Mouse (Mus musculus) liver, embryonic 11.5 days (tissue): ENCODE data around the gene Npm1. TPM values are rescaled to one million over a fixed set of nuclear protein-coding genes. Genes with fewer than 3 reads are reported as not detected.

ENCODE experiments used
- ATAC-seq: fragments of 200-750 bp; cut with Nextera tagmentation; replicated peaks from 2 replicates; pipeline ENCODE4 v1.8.0; 2017; ENCODE audit warnings: moderate number of reproducible peaks, mild to moderate bottlenecking, moderate TSS enrichment, moderate library complexity; ENCODE audit not compliant: low FRiP score
- DNase-seq: peaks from one replicate; pipeline ENCODE4 v3.0.0-alpha.2; 2017; ENCODE audit warnings: low spot score
- H3K27ac ChIP-seq: fragments of 300-500 bp; sonication (generic); 2 replicates; pipeline ENCODE4 v1.5.1; 2014; ENCODE audit warnings: mild to moderate bottlenecking, low read depth, low read length, control low read depth
- H3K27me3 ChIP-seq: fragments of 300-500 bp; sonication (generic); replicated peaks from 2 replicates; pipeline ENCODE4 v1.6.1; 2014; ENCODE audit warnings: low read length, mixed read lengths; ENCODE audit not compliant: control insufficient read depth, insufficient read depth
- H3K36me3 ChIP-seq: fragments of 300-500 bp; sonication (generic); 2 replicates; pipeline ENCODE4 v1.6.1; 2014; ENCODE audit warnings: mild to moderate bottlenecking, low read length, moderate library complexity, mixed read lengths; ENCODE audit not compliant: control insufficient read depth, insufficient read depth
- H3K4me1 ChIP-seq: fragments of 300-500 bp; sonication (generic); replicated peaks from 2 replicates; pipeline ENCODE4 v1.6.1; 2014; ENCODE audit warnings: low read length, mixed read lengths; ENCODE audit not compliant: control insufficient read depth, insufficient read depth
- H3K4me2 ChIP-seq: fragments of 300-500 bp; sonication (generic); 2 replicates; pipeline ENCODE4 v1.6.1; 2014; ENCODE audit warnings: mild to moderate bottlenecking, control low read depth, moderate library complexity
- H3K4me3 ChIP-seq: fragments of 300-500 bp; sonication (generic); 2 replicates; pipeline ENCODE4 v1.5.1; 2014; ENCODE audit warnings: low read depth, low read length, control low read depth
- H3K9ac ChIP-seq: fragments of 300-500 bp; sonication (generic); 2 replicates; pipeline ENCODE4 v1.6.1; 2014; ENCODE audit warnings: low read depth, low read length, control low read depth
- H3K9me3 ChIP-seq: fragments of 300-500 bp; sonication (generic); 2 replicates; pipeline ENCODE4 v1.6.1; 2016; ENCODE audit warnings: low read length, inconsistent platforms, mixed read lengths; ENCODE audit not compliant: control insufficient read depth
- WGBS: fragments of 180-500 bp; shearing (Covaris S2); extraction: QIAGEN DNeasy Blood & Tissue Kit; methylation state at CpG from one replicate; pipeline ENCODE4 v1.1.7; 2014; 5-methylcytosine and 5-hydroxymethylcytosine counted together
- polyA plus RNA-seq: library from polyadenylated mRNA; unstranded; fragments of >200 nt; fragmentation: Nextera tagmentation; extraction: Ambion mirVana; gene quantifications from 2 replicates; pipeline ENCODE4 v1.2.1, GENCODE M21; 2014

The Npm1 gene
- polyA plus RNA-seq, 1 experiment from 2014 or later, result 1,921 TPM

- whole genome bisulfite sequencing, result 6% methylated on average over 25 of the region's 25 CpGs
- Histone ChIP-seq H3K4me3 (no peak overlapping the region), H3K27me3 (peaks cover 92% of the 10 kb centered on the region), H3K27ac (no peak overlapping the region), H3K4me1 (peaks cover 3% of the 10 kb centered on the region; the same call in 1 of the 2 replicates), H3K9ac (no peak overlapping the region), H3K4me2 (no peak overlapping the region), H3K36me3 (no peaks in the 10 kb centered on the region), H3K9me3 (no peaks in the 10 kb centered on the region)
- DNase-seq (peak; percentile 37), ATAC-seq (no peak)
Observed at GRCm38 (mm10) chr11:33195531-33196446, 32.8 kb upstream of the Npm1 start.

GRCm38 (mm10) chr11:33195061-33195460 is 32.1 kb upstream of the Npm1 start:
- no peaks in the 10 kb centered on the region for H3K4me1 ChIP-seq
- no peaks in the 10 kb centered on the region for H3K36me3 ChIP-seq
- 29% methylated on average over 7 of the region's 7 CpGs for WGBS
- no peak overlapping the region for H3K27ac ChIP-seq
- H3K9ac ChIP-seq, result no peak overlapping the region
- DNase-seq, result no peak
- no peak overlapping the region for H3K4me3 ChIP-seq
- no peak for ATAC-seq
- H3K4me2 ChIP-seq, result no peak overlapping the region
- peaks cover 91% of the 10 kb centered on the region for H3K27me3 ChIP-seq
- H3K9me3 ChIP-seq, result no peaks in the 10 kb centered on the region

- DNase-seq, result no peak
- Histone ChIP-seq H3K4me2 (no peak overlapping the region), H3K27ac (no peak overlapping the region), H3K9ac (no peak overlapping the region), H3K9me3 (no peaks in the 10 kb centered on the region), H3K36me3 (no peaks in the 10 kb centered on the region), H3K4me3 (no peak overlapping the region), H3K27me3 (peaks cover 77% of the 10 kb centered on the region), H3K4me1 (no peaks in the 10 kb centered on the region)
- no peak for ATAC-seq
- WGBS, result 6% methylated on average over 12 of the region's 12 CpGs
Observed at GRCm38 (mm10) chr11:33193695-33194094, 30.7 kb upstream of the Npm1 start.

- 79% methylated on average over 3 of the region's 3 CpGs for WGBS
- H3K9me3 ChIP-seq, result no peaks in the 10 kb centered on the region
- peaks cover 34% of the 10 kb centered on the region for H3K27me3 ChIP-seq
Observed at GRCm38 (mm10) chr11:33181804-33182203, 18.8 kb upstream of the Npm1 start.

GRCm38 (mm10) chr11:33180701-33181116 is 17.7 kb upstream of the Npm1 start:
- ATAC-seq (no peak), DNase-seq (peak; percentile 46)
- WGBS, result 6% methylated on average over 18 of the region's 18 CpGs
- H3K4me2 ChIP-seq, result peak overlapping the region; percentile 45
- H3K9ac ChIP-seq, result no peak overlapping the region
- H3K27me3 ChIP-seq, result peaks cover 39% of the 10 kb centered on the region
- no peaks in the 10 kb centered on the region for H3K36me3 ChIP-seq
- H3K9me3 ChIP-seq, result no peaks in the 10 kb centered on the region
- no peak overlapping the region for H3K27ac ChIP-seq
- H3K4me3 ChIP-seq, result peak overlapping the region; percentile 22
- H3K4me1 ChIP-seq, result no peaks in the 10 kb centered on the region

More at GRCm38 (mm10) chr11:33181804-33182203, 18.8 kb upstream of the Npm1 start:
- no peak overlapping the region for H3K9ac ChIP-seq
- DNase-seq (no peak), ATAC-seq (no peak)
- no peaks in the 10 kb centered on the region for H3K4me1 ChIP-seq
- no peaks in the 10 kb centered on the region for H3K36me3 ChIP-seq
- no peak overlapping the region for H3K4me3 ChIP-seq
- H3K4me2 ChIP-seq, result no peak overlapping the region
- no peak overlapping the region for H3K27ac ChIP-seq

GRCm38 (mm10) chr11:33179802-33180201 is 16.8 kb upstream of the Npm1 start:
- no peaks in the 10 kb centered on the region for H3K9me3 ChIP-seq
- no peak overlapping the region for H3K27ac ChIP-seq
- no peaks in the 10 kb centered on the region for H3K4me1 ChIP-seq
- DNase-seq (no peak), ATAC-seq (no peak)
- H3K4me2 ChIP-seq, result no peak overlapping the region
- peaks cover 42% of the 10 kb centered on the region for H3K27me3 ChIP-seq
- WGBS, result 81% methylated on average over 1 of the region's 1 CpGs
- H3K36me3 ChIP-seq, result no peaks in the 10 kb centered on the region
- no peak overlapping the region for H3K4me3 ChIP-seq
- no peak overlapping the region for H3K9ac ChIP-seq

GRCm38 (mm10) chr11:33176525-33177245 is 13.7 kb upstream of the Npm1 start:
- H3K27me3 ChIP-seq, result peaks cover 53% of the 10 kb centered on the region
- H3K4me1 ChIP-seq, result no peaks in the 10 kb centered on the region
- no peaks in the 10 kb centered on the region for H3K36me3 ChIP-seq
- H3K9ac ChIP-seq, result no peak overlapping the region
- ATAC-seq (no peak), DNase-seq (no peak)
- no peaks in the 10 kb centered on the region for H3K9me3 ChIP-seq
- H3K4me2 ChIP-seq, result no peak overlapping the region
- H3K4me3 ChIP-seq, result no peak overlapping the region
- H3K27ac ChIP-seq, result no peak overlapping the region
- 32% methylated on average over 20 of the region's 20 CpGs for WGBS

- ATAC-seq, result no peak
- Histone ChIP-seq H3K36me3 (no peaks in the 10 kb centered on the region), H3K27me3 (peaks cover 45% of the 10 kb centered on the region), H3K4me2 (no peak overlapping the region), H3K9me3 (no peaks in the 10 kb centered on the region), H3K4me1 (no peaks in the 10 kb centered on the region), H3K9ac (no peak overlapping the region), H3K4me3 (no peak overlapping the region), H3K27ac (no peak overlapping the region)
- no peak for DNase-seq
- WGBS, result 66% methylated on average over 3 of the region's 3 CpGs
Observed at GRCm38 (mm10) chr11:33175768-33176167, 12.8 kb upstream of the Npm1 start.
